Mouse (Mus musculus) right cerebral cortex, postnatal 25 days (tissue): ENCODE measurements around the gene Camk2g.

Experiments used
- DNase-seq: peaks from one replicate; pipeline ENCODE4 v3.0.0; 2022

The Camk2g gene

GRCm38 (mm10) chr14:20793758-20794531, at the start of gene Camk2g:
Gene Camk2g (minus strand): TSS chr14:20794088.
- DNase-seq = peak; percentile 79

- DNase-seq = no peak
Measured at GRCm38 (mm10) chr14:20842629-20843028, 48.7 kb upstream of the Camk2g start.

- no peak for DNase-seq
Measured at GRCm38 (mm10) chr14:20841526-20841925, 47.6 kb upstream of the Camk2g start.

GRCm38 (mm10) chr14:20837681-20838080, 43.8 kb upstream of the Camk2g start:
- no peak for DNase-seq

GRCm38 (mm10) chr14:20836905-20837376, 43.1 kb upstream of the Camk2g start:
- no peak for DNase-seq

- DNase-seq = peak; percentile 43
Measured at GRCm38 (mm10) chr14:20836171-20836904, 42.5 kb upstream of the Camk2g start, which contains the start of gene Plau. Gene Plau (plus strand): TSS chr14:20836660.

- no peak for DNase-seq
Measured at GRCm38 (mm10) chr14:20834136-20834535, 40.2 kb upstream of the Camk2g start.

- no peak for DNase-seq
Measured at GRCm38 (mm10) chr14:20833525-20833924, 39.6 kb upstream of the Camk2g start.

GRCm38 (mm10) chr14:20831915-20832314, 38.0 kb upstream of the Camk2g start:
- no peak for DNase-seq

- DNase-seq = no peak
Measured at GRCm38 (mm10) chr14:20831141-20831910, 37.4 kb upstream of the Camk2g start.

- no peak for DNase-seq
Measured at GRCm38 (mm10) chr14:20829523-20830366, 35.9 kb upstream of the Camk2g start.

GRCm38 (mm10) chr14:20828524-20828923, 34.6 kb upstream of the Camk2g start:
- no peak for DNase-seq

GRCm38 (mm10) chr14:20827491-20827890, 33.6 kb upstream of the Camk2g start:
- no peak for DNase-seq

GRCm38 (mm10) chr14:20827061-20827460, 33.2 kb upstream of the Camk2g start:
- no peak for DNase-seq

GRCm38 (mm10) chr14:20825516-20825915, 31.6 kb upstream of the Camk2g start:
- no peak for DNase-seq

GRCm38 (mm10) chr14:20824517-20824916, 30.6 kb upstream of the Camk2g start:
- DNase-seq = no peak

GRCm38 (mm10) chr14:20815448-20815847, 21.6 kb upstream of the Camk2g start:
- no peak for DNase-seq

GRCm38 (mm10) chr14:20811779-20812406, 18.0 kb upstream of the Camk2g start:
- DNase-seq = no peak

GRCm38 (mm10) chr14:20811236-20811635, 17.3 kb upstream of the Camk2g start:
- DNase-seq = no peak

- no peak for DNase-seq
Measured at GRCm38 (mm10) chr14:20809820-20810219, 15.9 kb upstream of the Camk2g start.

- DNase-seq = no peak
Measured at GRCm38 (mm10) chr14:20809349-20809748, 15.5 kb upstream of the Camk2g start.
